Comparison of ENCODE assay signal across 8 mouse cellular contexts in the genomic region with DNA sequence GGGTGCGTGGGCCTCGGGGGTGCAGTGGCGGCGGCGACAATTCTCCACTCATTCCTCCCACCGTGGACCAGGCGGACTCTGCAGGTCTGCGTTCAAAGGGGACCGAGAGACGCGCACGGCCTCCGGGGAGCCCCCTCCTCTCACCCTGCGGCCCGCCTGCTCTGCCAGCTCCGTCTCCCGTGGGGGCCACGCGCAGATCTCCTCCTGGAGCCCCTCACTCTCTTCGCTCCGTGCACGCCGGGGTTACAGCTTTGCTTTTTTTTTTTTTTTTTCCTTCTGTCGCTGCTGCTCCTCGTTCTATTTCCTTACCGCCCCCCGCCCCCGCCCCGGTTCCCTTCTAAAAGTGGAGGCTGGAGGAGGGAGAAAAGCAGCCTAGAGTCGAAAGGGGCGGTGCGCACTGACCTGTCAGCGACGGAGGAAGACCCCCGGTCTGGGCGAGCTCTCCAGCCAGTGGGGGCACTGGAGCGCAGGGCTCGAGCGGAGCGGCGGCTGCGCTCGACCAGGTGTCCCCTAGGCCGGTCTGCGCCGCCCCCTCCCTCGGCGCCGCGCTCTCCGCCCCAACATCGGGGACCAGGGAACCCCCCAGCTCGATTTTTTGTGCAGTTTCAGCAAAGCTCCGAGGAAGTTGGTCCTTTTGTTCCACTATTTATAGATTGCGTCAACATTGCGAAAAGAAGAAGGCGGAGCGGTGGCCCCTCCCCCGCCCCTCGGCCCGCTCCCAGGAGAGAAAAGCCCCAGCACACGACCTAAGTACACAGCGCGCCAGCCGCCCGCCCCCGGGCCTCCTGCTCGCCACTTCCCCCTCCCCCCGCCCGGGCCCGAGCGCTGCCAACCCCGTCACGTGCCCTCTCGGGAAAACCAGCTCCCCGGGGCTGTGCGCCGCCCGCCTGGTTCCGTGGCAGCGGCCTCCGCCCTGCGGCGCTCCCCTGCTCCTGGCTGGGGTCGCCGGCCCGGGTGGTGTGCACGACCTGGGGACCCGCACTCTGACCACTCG.
DNase-seq lines count a peak whose midpoint lies in the region; ATAC-seq lines count a peak whose summit lies in the region.

No protein-coding gene starts in this region.

- peaks cover 23% of the 10 kb centered on the region; the same call in 1 of the 2 replicates for H3K4me1 ChIP-seq in intestine, embryonic 14.5 days (replicated peaks; ENCODE audit: control insufficient read depth, insufficient read depth, low read length)

- ATAC-seq in intestine, embryonic 14.5 days (replicated peaks; ENCODE audit: low FRiP score, low TSS enrichment, low read depth): peak; percentile 82
- peak; percentile 43 for ATAC-seq in megakaryocyte-erythroid progenitor cell, adult 5-6 weeks (replicated peaks; ENCODE audit: low FRiP score, low TSS enrichment, poor library complexity, severe bottlenecking)

- intact Hi-C loops in gastrocnemius, postnatal 14 days (cut with DNase I; ENCODE audit: low total_unique reads): loop anchor here (5.0 kb wide), 1 partner anchor 35 kb away; no protein-coding TSS in a partner anchor
- intact Hi-C loops in left cerebral cortex, postnatal 14 days (cut with DNase I): loop anchor here (1.0 to 2.0 kb wide), 2 partner anchors 33 to 360 kb away; no protein-coding TSS in a partner anchor

- DNase-seq in adrenal gland, adult 18-20 months (ENCODE audit: low spot score in 2 of 2): peak; percentile 87 to 88
- DNase-seq in embryo, embryonic 10 days (ENCODE audit: low spot score): peak; percentile 84
- DNase-seq in gastrocnemius, postnatal 14 days: peak; percentile 96
- DNase-seq in intestine, embryonic 14.5 days (ENCODE audit: low spot score): peak; percentile 88
- DNase-seq in left cerebral cortex, postnatal 14 days (ENCODE audit: low spot score in 2 of 2): peak; percentile 86 to 88
- peak; percentile 79 to 83 for DNase-seq in right cerebral cortex, postnatal 36 days (ENCODE audit: low spot score in 2 of 2)
- peak; percentile 84 to 90 for DNase-seq in urinary bladder, postnatal 4 days (ENCODE audit: low spot score in 2 of 2)

- H3K4me3 ChIP-seq in intestine, embryonic 14.5 days (ENCODE audit: low read depth, low read length): peak overlapping the region; percentile 82

- H3K36me3 ChIP-seq in intestine, embryonic 14.5 days (ENCODE audit: control insufficient read depth, insufficient read depth, low read length): no peaks in the 10 kb centered on the region

- H3K27me3 ChIP-seq in intestine, embryonic 14.5 days (replicated peaks; ENCODE audit: control insufficient read depth, insufficient read depth, low read length): peaks cover 38% of the 10 kb centered on the region

- WGBS in intestine, embryonic 14.5 days: under 1% methylated on average over 89 of the region's 90 CpGs

- peak overlapping the region; percentile 74 for H3K27ac ChIP-seq in intestine, embryonic 14.5 days (ENCODE audit: low read depth)

- H3K9ac ChIP-seq in intestine, embryonic 14.5 days (ENCODE audit: low read length): peak overlapping the region; percentile 74

- no peaks in the 10 kb centered on the region for H3K9me3 ChIP-seq in intestine, embryonic 14.5 days (ENCODE audit: control insufficient read depth, low read length)

- H3K4me2 ChIP-seq in intestine, embryonic 14.5 days (ENCODE audit: low read length): peak overlapping the region; percentile 95

Comparison
In these comparisons a context has a peak if more than half of its experiments do, and no peak if none do; other contexts are left out.
1. Peak in every context shown above with its lines: DNase-seq, ATAC-seq, H3K4me3 ChIP-seq and H3K27ac ChIP-seq.